Mouse (Mus musculus) lung, postnatal 10 days (tissue): ENCODE measurements around the gene Plcz1.

ENCODE experiments used
- DNase-seq: peaks from one replicate; pipeline ENCODE4 v3.0.0; 2021

The Plcz1 gene

GRCm38 (mm10) chr6:140041357-140041756 is at the start of gene Plcz1:
Gene Plcz1 (minus strand): TSS chr6:140041457.
- no peak for DNase-seq

DNA sequence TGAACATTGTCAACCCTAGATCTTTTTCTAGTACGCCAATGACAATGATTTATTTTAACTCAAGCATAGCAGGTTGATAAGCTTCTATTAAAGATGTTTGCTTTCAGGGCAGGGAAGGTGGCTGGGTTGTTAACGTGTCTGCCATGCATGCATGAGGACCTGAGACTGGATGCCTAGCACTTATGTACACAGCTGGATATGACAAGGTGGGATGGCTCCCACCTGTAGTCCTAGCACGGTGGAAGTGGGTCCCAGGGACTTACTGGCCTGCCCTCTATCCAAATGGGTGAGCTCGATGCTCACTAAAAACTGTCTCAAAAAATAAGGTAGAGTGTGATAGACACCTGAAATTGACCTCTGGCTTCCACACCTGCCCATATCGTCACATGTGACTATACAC is 48.6 kb upstream of the Plcz1 start:
- no peak for DNase-seq

- no peak for DNase-seq
Observed at GRCm38 (mm10) chr6:140081739-140082138, 40.5 kb upstream of the Plcz1 start.

- no peak for DNase-seq
Observed at GRCm38 (mm10) chr6:140080933-140081332, 39.7 kb upstream of the Plcz1 start.

GRCm38 (mm10) chr6:140069177-140069576 is 27.9 kb upstream of the Plcz1 start:
- DNase-seq = no peak

DNA sequence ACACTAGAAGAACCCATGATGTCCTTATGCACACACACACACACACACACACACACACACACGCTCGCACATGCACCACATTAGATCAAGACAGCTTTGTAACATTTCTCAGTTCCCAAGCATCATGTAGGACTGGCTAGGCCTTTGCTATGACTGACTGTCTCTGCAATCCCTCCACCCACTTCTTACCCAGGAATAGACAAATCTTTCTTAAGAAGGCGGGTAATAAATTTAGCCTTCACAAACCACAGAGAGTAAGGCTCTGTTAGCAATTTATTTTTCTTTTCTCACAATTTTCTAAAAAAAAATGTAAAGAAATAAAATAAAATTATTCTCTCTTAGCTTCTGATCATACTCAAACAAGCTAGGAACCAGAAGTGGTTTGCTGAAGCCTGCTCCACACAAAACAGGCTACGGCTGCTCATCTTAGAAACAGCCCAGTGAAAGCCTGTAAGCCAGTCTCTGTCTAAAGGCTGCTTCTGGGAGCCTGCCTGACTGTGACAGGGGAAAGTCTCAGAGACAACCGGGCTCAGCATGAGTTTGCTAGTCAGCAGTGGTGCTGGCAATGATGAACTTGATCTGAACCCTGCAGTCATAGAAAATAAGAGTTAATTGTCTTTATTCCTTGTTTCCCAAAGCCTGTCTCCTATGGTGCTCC is 13.1 kb upstream of the Plcz1 start:
- no peak for DNase-seq

DNA sequence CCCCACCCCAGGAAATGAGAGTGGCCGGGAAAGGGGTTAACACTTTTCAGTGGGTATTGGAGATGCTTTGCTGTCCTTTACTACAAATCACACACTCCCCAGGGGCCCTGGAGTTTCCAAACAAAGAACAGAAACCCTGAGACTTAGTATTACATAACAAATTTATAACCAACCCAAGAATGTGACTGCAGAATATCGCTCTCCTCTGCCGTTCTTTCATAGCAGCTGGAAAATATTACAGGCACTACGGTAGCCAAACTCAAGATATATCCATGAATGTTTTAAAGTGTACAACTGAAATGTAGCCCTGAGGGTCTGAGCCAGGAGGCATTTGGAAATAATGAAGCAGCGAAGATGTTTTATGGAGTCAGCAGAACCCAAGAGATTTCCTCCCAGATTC is 10.2 kb upstream of the Plcz1 start:
- peak; percentile 36 for DNase-seq

GRCm38 (mm10) chr6:140040952-140041351 is 305 bp downstream of the Plcz1 start, which contains the start of gene Capza3:
Gene Capza3 (plus strand): TSS chr6:140041252.
- no peak for DNase-seq

GRCm38 (mm10) chr6:140024404-140024803 is 16.9 kb downstream of the Plcz1 start:
- no peak for DNase-seq

GRCm38 (mm10) chr6:140005181-140005580 is 36.1 kb downstream of the Plcz1 start:
- no peak for DNase-seq

DNA sequence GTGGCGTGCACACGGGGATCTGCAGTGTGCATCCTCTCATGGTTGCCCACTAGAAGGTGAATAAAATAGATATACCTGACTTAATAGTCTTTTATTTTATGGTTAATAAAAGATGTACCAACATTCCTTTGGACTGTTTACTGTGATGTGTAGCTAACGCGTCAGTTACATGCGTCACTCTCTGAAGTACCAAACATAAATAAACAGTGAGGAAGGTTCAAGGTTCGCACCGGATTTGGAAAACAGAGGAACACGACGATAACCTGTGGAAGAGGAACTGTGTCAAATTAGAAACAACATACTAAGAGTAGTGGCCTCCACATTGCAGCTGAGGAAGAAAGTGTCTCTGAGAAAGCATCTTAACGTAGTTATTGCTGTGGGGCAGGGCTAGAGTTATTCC is 51.7 kb downstream of the Plcz1 start:
- DNase-seq = no peak

- DNase-seq = no peak
Observed at GRCm38 (mm10) chr6:139989075-139989474, 52.2 kb downstream of the Plcz1 start.

- DNase-seq = no peak
Observed at GRCm38 (mm10) chr6:139986564-139986963, 54.7 kb downstream of the Plcz1 start.

DNA sequence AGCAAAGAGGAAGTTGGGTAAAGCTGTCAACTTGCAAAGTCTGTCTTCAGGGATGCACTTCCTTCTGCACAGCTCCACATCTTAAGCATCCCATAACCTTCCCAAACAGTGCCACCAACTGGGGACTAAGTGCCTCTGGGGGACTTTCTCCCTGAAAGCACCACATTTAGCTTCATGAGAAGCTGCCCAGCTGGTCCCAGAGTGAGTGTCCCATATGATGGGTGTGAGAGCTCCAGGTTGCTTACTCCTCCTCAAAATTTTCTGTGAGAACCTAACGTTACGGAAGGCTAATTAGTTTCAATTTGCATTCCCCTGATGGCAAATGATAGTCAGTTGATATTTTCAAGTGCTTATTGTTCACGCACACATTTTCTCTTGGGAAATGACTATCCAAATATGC is 57.2 kb downstream of the Plcz1 start:
- DNase-seq = no peak

- no peak for DNase-seq
Observed at GRCm38 (mm10) chr6:139981061-139981460, 60.2 kb downstream of the Plcz1 start.

- DNase-seq = peak; percentile 5
Observed at GRCm38 (mm10) chr6:139978114-139978513, 63.1 kb downstream of the Plcz1 start.

- DNase-seq = no peak
Observed at GRCm38 (mm10) chr6:139974668-139975067, 66.6 kb downstream of the Plcz1 start.

- DNase-seq = no peak
Observed at GRCm38 (mm10) chr6:139971608-139972298, 69.5 kb downstream of the Plcz1 start.

DNA sequence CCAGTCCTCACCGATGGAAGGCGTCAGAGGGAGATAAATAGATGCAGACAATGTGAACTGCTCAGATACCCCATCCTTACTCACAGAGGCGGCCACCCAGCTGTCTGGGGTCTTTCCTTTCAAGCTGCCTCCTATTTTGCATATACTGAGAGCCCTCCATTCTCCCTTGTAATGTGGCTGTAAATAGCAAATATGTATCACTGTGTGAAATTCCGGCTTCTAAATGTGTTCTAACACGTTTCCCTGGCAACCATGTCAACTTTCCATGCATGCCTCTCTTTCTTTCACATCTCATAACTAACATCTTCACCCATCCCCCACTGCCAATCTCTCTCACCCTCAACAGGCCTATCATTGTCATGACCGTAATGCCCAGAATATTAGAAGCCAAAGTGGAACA is 74.6 kb downstream of the Plcz1 start:
- DNase-seq = peak; percentile 24

DNA sequence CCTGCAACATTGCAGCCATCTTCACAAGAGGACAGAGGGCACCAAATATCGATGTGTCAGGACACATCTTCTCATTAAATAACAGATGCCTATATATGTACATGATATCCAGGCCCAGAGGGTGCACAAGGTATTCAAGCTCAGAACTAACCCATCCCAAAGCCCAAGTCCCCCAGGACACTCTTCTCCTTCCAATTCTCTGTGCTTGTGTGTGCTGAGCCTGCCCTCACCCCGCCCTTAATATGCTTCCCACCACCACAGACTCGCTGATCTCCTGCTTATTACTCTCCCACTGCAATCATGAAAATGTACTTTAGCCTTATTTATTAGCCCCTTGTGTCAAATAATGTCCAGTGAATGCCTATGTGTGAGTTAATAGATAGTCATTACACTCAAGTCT is 76.4 kb downstream of the Plcz1 start:
- no peak for DNase-seq

DNA sequence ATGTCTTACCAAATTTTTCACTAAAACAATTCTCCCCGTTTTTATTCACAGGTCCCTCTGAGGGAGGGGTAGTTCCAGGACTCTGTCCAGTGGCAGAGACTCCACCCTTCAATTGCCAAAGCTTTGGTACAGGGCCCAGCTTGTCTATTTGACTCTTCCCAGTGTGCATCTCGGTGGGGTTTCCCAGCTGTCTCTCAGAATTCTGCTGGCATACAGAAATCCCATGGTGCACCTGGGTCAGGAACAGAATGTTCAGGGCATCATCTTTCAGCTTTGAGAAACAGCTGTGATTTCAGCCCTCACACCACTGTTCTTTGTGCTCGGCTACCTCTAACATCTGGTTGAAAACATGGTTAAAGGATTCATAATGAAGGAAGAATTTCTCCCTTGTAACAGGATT is 77.5 kb downstream of the Plcz1 start:
- peak; percentile 25 for DNase-seq

DNA sequence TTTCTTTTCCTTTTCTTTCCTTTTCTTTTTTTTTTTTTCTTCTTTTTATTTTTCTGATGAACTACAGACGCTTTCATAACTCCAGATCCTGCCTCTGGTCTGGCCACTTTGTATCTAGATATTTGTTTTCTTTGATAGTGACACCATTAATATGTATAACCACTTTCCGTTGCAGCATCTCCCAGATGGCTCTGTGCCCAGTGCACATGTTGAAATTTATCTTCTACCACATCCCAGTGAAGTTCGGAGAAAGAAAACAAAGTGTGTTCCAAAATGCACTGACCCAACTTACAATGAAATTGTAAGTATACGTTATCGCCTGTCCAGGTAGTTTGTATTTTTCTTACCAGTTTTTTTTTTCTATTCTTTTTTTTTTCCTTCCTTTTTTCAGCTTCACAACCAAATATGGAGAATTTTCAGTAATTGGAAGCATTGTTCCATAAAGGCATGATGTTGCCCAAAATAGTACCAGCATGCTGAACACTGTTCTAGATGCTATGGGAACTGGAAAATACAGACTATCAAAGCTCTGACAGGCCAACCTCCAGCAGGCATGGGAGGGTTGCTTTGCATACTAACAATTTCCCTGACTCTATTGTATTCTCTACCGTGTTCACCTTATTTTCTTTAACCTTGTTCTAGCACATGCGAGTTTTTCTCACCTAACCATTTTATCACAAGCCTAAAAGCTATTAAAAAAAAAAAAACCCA is 83.6 kb downstream of the Plcz1 start:
- no peak for DNase-seq

DNA sequence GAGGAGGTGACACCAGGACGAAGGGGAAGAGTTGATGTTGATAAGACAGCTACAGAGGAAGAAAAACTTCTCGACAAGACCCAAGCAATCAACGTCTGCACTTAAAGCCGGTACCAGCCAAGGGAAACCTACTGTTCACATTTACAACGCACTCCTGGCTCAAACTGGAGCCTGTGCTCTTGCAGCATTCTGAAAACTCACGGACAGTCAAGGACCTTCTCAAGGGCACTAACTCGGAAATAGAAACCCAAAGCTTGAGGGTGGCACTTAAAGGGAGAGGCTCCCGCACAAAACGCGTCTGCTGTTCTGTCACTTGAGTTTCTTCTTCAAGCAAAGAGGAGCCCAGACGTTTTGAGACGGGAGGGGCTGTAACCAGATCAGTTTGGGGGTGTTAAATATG is 87.7 kb downstream of the Plcz1 start:
- DNase-seq = peak; percentile 12
